Mouse (Mus musculus) forebrain, postnatal 0 days (tissue): ENCODE data around the gene Olfr1012. TPM values are rescaled to one million over a fixed set of nuclear protein-coding genes. Genes with fewer than 3 reads are reported as not detected.

ENCODE experiments used
- ATAC-seq: fragments of 200-750 bp; cut with Nextera tagmentation; 2 replicates; pipeline ENCODE4 v1.8.0; 2017; ENCODE audit warnings: mild to moderate bottlenecking, moderate library complexity
- DNase-seq: peaks from one replicate; pipeline ENCODE4 v3.0.0-alpha.2; 2015
- H3K27ac ChIP-seq: fragments of 300-500 bp; sonication (generic); 2 replicates; pipeline ENCODE4 v1.5.1; 2014; ENCODE audit warnings: low read depth, mild to moderate bottlenecking, antibody characterized with exemption, low read length, moderate library complexity, mixed read lengths
- H3K27me3 ChIP-seq: fragments of 300-500 bp; sonication (generic); 2 replicates; pipeline ENCODE4 v1.6.1; 2014; ENCODE audit warnings: mild to moderate bottlenecking, low read length, mixed read lengths; ENCODE audit not compliant: insufficient read depth
- H3K36me3 ChIP-seq: fragments of 300-500 bp; sonication (generic); 2 replicates; pipeline ENCODE4 v1.6.1; 2014; ENCODE audit warnings: mild to moderate bottlenecking, moderate library complexity; ENCODE audit not compliant: insufficient read depth
- H3K4me1 ChIP-seq: fragments of 300-500 bp; sonication (generic); 2 replicates; pipeline ENCODE4 v1.6.1; 2014; ENCODE audit warnings: antibody characterized with exemption; ENCODE audit not compliant: insufficient read depth
- H3K4me2 ChIP-seq: fragments of 300-500 bp; sonication (generic); 2 replicates; pipeline ENCODE4 v1.6.1; 2014; ENCODE audit warnings: low read depth, mild to moderate bottlenecking, moderate library complexity
- H3K4me3 ChIP-seq: fragments of 300-500 bp; sonication (generic); 2 replicates; pipeline ENCODE4 v1.5.1; 2014; ENCODE audit warnings: low read depth, low read length, mixed read lengths
- H3K9ac ChIP-seq: fragments of 300-500 bp; sonication (generic); 2 replicates; pipeline ENCODE4 v1.6.1; 2014; ENCODE audit warnings: mild to moderate bottlenecking
- H3K9me3 ChIP-seq: fragments of 300-500 bp; sonication (generic); 2 replicates; pipeline ENCODE4 v1.6.1; 2016; ENCODE audit warnings: low read length
- CTCF ChIP-seq: sonication (generic); IDR thresholded peaks from 2 replicates; pipeline ENCODE4 v1.5.1; 2016; ENCODE audit warnings: antibody characterized with exemption, control low read depth, low read depth
- WGBS: fragments of 180-500 bp; shearing (Covaris S2); extraction: QIAGEN DNeasy Blood & Tissue Kit; methylation state at CpG from one replicate; pipeline ENCODE4 v1.1.7; 2014; 5-methylcytosine and 5-hydroxymethylcytosine counted together
- polyA plus RNA-seq: library from polyadenylated mRNA; unstranded; fragments of >200 nt; fragmentation: Nextera tagmentation; extraction: Ambion mirVana; gene quantifications from 2 replicates; pipeline ENCODE4 v1.2.1, GENCODE M21; 2015
- total RNA-seq: library from RNA; depleted of rRNA; stranded (reverse); fragments of >200 nt; gene quantifications from 2 replicates; pipeline ENCODE4 v1.2.3, GENCODE M21; 2014; rRNA removed

The Olfr1012 gene
- not detected in 2 replicates for total RNA-seq
- not detected in 2 replicates for polyA plus RNA-seq

GRCm38 (mm10) chr2:85762666-85763065 lies at the start of gene Olfr1012:
TSS of gene Olfr1012 (minus strand) at chr2:85762766.
- Histone ChIP-seq H3K4me2 (no peak within 1 kb of the TSS), H3K27ac (no peak within 1 kb of the TSS), H3K36me3 (no peaks in the 10 kb centered on the region), H3K9ac (no peak within 1 kb of the TSS), H3K4me1 (no peaks in the 10 kb centered on the region), H3K27me3 (no peaks in the 10 kb centered on the region), H3K9me3 (no peaks in the 10 kb centered on the region), H3K4me3 (no peak within 1 kb of the TSS)
- DNase-seq (no peak), ATAC-seq (no peak)
- 59% methylated on average over 1 of the region's 1 CpGs for whole genome bisulfite sequencing
- TF ChIP-seq CTCF: no peak

- 94% methylated on average over 4 of the region's 4 CpGs for WGBS
Measured at GRCm38 (mm10) chr2:85804501-85804900, 41.9 kb upstream of the Olfr1012 start.

GRCm38 (mm10) chr2:85802444-85802843 lies 39.9 kb upstream of the Olfr1012 start, which contains the start of gene Olfr1016:
TSS of gene Olfr1016 (minus strand) at chr2:85802544.
- WGBS: 93% methylated on average over 2 of the region's 2 CpGs

More at GRCm38 (mm10) chr2:85804501-85804900, 41.9 kb upstream of the Olfr1012 start:
- no peak overlapping the region for H3K27ac ChIP-seq
- ATAC-seq: no peak
- H3K9me3 ChIP-seq: no peaks in the 10 kb centered on the region
- no peak overlapping the region for H3K4me3 ChIP-seq
- no peak overlapping the region for H3K4me2 ChIP-seq
- DNase-seq: no peak
- H3K27me3 ChIP-seq: no peaks in the 10 kb centered on the region
- no peak overlapping the region for H3K9ac ChIP-seq
- H3K36me3 ChIP-seq: no peaks in the 10 kb centered on the region
- no peak for TF ChIP-seq CTCF
- no peaks in the 10 kb centered on the region for H3K4me1 ChIP-seq

GRCm38 (mm10) chr2:85792331-85792730 lies 29.8 kb upstream of the Olfr1012 start:
- TF ChIP-seq CTCF: no peak
- Histone ChIP-seq H3K27me3 (no peaks in the 10 kb centered on the region), H3K36me3 (no peaks in the 10 kb centered on the region), H3K27ac (no peak overlapping the region), H3K4me3 (no peak overlapping the region), H3K4me2 (no peak overlapping the region), H3K9me3 (no peaks in the 10 kb centered on the region), H3K4me1 (no peaks in the 10 kb centered on the region), H3K9ac (no peak overlapping the region)
- 10% methylated on average over 2 of the region's 2 CpGs for WGBS
- no peak for ATAC-seq
- DNase-seq: no peak

More at GRCm38 (mm10) chr2:85802444-85802843, 39.9 kb upstream of the Olfr1012 start, which contains the start of gene Olfr1016:
- Histone ChIP-seq H3K9ac (no peak within 1 kb of the TSS), H3K4me3 (no peak within 1 kb of the TSS), H3K9me3 (no peaks in the 10 kb centered on the region), H3K36me3 (no peaks in the 10 kb centered on the region), H3K27me3 (no peaks in the 10 kb centered on the region), H3K4me1 (no peaks in the 10 kb centered on the region), H3K4me2 (no peak within 1 kb of the TSS), H3K27ac (no peak within 1 kb of the TSS)
- ATAC-seq (no peak), DNase-seq (no peak)
- no peak for TF ChIP-seq CTCF

GRCm38 (mm10) chr2:85781717-85782116 lies 19.2 kb upstream of the Olfr1012 start, which contains the start of gene Olfr1015:
TSS of gene Olfr1015 (plus strand) at chr2:85782017.
- H3K36me3 ChIP-seq: no peaks in the 10 kb centered on the region
- H3K4me2 ChIP-seq: no peak within 1 kb of the TSS
- no peak within 1 kb of the TSS for H3K27ac ChIP-seq
- DNase-seq (no peak), ATAC-seq (no peak)
- no peak within 1 kb of the TSS for H3K9ac ChIP-seq
- no peaks in the 10 kb centered on the region for H3K9me3 ChIP-seq
- H3K4me1 ChIP-seq: no peaks in the 10 kb centered on the region
- no peaks in the 10 kb centered on the region for H3K27me3 ChIP-seq
- H3K4me3 ChIP-seq: no peak within 1 kb of the TSS
- no peak for TF ChIP-seq CTCF

GRCm38 (mm10) chr2:85772413-85772812 lies 9.8 kb upstream of the Olfr1012 start, which contains the start of gene Olfr1014:
TSS of gene Olfr1014 (plus strand) at chr2:85772713.
- no peaks in the 10 kb centered on the region for H3K36me3 ChIP-seq
- H3K4me3 ChIP-seq: no peak within 1 kb of the TSS
- ATAC-seq: no peak
- H3K9ac ChIP-seq: no peak within 1 kb of the TSS
- TF ChIP-seq CTCF: no peak
- no peak within 1 kb of the TSS for H3K4me2 ChIP-seq
- DNase-seq: no peak
- H3K27me3 ChIP-seq: no peaks in the 10 kb centered on the region
- H3K9me3 ChIP-seq: no peaks in the 10 kb centered on the region
- no peaks in the 10 kb centered on the region for H3K4me1 ChIP-seq
- H3K27ac ChIP-seq: no peak within 1 kb of the TSS

- Histone ChIP-seq H3K4me1 (no peaks in the 10 kb centered on the region), H3K4me2 (no peak within 1 kb of the TSS), H3K27ac (no peak within 1 kb of the TSS), H3K27me3 (no peaks in the 10 kb centered on the region), H3K9ac (no peak within 1 kb of the TSS), H3K4me3 (no peak within 1 kb of the TSS), H3K9me3 (no peaks in the 10 kb centered on the region), H3K36me3 (no peaks in the 10 kb centered on the region)
- no peak for TF ChIP-seq CTCF
- ATAC-seq (no peak), DNase-seq (no peak)
Measured at GRCm38 (mm10) chr2:85766798-85767197, 4.2 kb upstream of the Olfr1012 start, which contains the start of gene Olfr1013. TSS of gene Olfr1013 (plus strand) at chr2:85767098.
